Mouse (Mus musculus): ENCODE results near the gene Npc1l1. TPM values are rescaled to one million over a fixed set of nuclear protein-coding genes. Genes with fewer than 3 reads are reported as not detected.
"Not testable (repeated sequence)": the region's sequence is repeated elsewhere in the genome, so short reads cannot be mapped to it uniquely, and the experiment has no call there.

Gene Npc1l1
- polyA plus RNA-seq, 1 experiment from 2014 or later = 0.11 TPM

DNA sequence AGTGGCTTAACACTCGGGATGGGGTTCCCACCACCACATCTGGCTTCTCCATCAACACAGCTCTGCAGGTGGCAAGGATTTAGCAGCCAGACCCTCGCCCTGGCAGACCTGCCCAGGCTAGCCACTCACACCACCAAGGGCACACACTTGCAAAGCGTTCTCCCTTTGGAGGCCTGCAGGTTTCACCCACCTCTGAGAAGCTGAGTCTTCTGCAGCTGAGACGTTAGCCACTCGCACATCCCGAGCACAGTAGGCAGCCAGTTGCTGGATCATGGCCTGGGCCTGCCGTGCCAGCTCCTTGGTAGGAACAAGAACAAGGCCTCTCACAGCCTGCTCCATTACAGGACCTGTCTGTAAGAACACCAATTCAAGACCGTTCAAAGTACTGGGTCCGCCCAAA is 36.7 kb upstream of the Npc1l1 start:
- DNase-seq (ENCODE audit: low spot score) = no peak
- peaks cover 37% of the 10 kb centered on the region for H3K36me3 ChIP-seq (ENCODE audit: insufficient read depth, low read length)
- TF ChIP-seq CTCF (IDR thresholded peaks at IDR 0.05; ENCODE audit: low read depth) = no peak

DNA sequence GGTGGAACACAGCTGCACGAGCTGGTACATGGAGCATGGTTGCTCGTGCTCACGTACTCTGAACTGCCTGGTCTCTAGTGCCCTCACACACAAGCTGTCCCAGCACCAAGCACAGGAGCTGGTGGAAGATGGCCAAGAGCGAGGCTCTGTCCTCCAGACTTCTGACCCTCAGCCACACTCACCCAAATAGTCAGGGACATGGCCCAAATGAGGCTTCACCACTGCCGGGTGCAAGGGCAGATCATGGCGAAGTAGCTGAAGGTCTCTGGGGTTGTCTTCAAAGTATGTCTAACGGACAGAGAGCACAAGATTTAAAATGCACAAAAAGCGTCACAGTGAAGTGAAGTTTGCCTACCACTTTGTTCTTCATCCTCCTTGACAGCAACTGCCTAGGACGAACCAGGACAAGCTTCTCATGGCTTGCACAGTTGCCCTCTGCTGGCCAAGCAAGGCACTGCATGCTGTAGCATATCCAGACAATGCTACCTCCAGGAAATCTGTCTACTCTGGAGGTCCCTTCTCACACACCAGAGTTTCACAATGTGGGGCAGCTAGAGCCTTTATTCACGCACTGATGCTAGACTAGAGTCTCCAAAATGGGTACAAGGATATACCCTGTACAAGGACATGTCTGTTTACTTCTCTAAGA is 31.6 kb upstream of the Npc1l1 start:
- Histone ChIP-seq H3K4me2 (ENCODE audit: low read length) (no peak overlapping the region), H3K4me1 (replicated peaks; ENCODE audit: insufficient read depth, low read length) (peaks cover 3% of the 10 kb centered on the region), H3K9me3 (replicated peaks; ENCODE audit: low read length) (no peaks in the 10 kb centered on the region), H3K27ac (no peak overlapping the region), H3K36me3 (ENCODE audit: insufficient read depth, low read length) (peaks cover 60% of the 10 kb centered on the region), H3K4me3 (replicated peaks; ENCODE audit: low read depth, low read length) (no peak overlapping the region), H3K9ac (ENCODE audit: low read depth, low read length) (no peak overlapping the region), H3K27me3 (ENCODE audit: insufficient read depth, low read length) (no peaks in the 10 kb centered on the region)
- 81% methylated on average over 10 of the region's 10 CpGs for WGBS
- ATAC-seq (replicated peaks; ENCODE audit: low FRiP score, low read depth) (no peak; the same call in 1 of the 2 replicates), DNase-seq (ENCODE audit: low spot score) (peak; percentile 78)
- peak; percentile 95 for TF ChIP-seq CTCF (IDR thresholded peaks at IDR 0.05; ENCODE audit: low read depth)

More for the DNA sequence above, 36.7 kb upstream of the Npc1l1 start:
- 64% methylated on average over 9 of the region's 9 CpGs for WGBS
- H3K4me1 ChIP-seq (replicated peaks; ENCODE audit: insufficient read depth, low read length) = peaks cover 8% of the 10 kb centered on the region
- no peaks in the 10 kb centered on the region for H3K27me3 ChIP-seq (ENCODE audit: insufficient read depth, low read length)
- H3K9ac ChIP-seq (ENCODE audit: low read depth, low read length) = peak overlapping the region; percentile 91
- H3K9me3 ChIP-seq (replicated peaks; ENCODE audit: low read length) = no peaks in the 10 kb centered on the region
- no peak for ATAC-seq (replicated peaks; ENCODE audit: low FRiP score, low read depth)
- H3K4me2 ChIP-seq (ENCODE audit: low read length) = peak overlapping the region; percentile 91
- H3K27ac ChIP-seq = 0 out of 2 replicates have a peak overlapping the region, but pooled peaks have one; percentile 92
- peak overlapping the region; percentile 98 for H3K4me3 ChIP-seq (replicated peaks; ENCODE audit: low read depth, low read length)

DNA sequence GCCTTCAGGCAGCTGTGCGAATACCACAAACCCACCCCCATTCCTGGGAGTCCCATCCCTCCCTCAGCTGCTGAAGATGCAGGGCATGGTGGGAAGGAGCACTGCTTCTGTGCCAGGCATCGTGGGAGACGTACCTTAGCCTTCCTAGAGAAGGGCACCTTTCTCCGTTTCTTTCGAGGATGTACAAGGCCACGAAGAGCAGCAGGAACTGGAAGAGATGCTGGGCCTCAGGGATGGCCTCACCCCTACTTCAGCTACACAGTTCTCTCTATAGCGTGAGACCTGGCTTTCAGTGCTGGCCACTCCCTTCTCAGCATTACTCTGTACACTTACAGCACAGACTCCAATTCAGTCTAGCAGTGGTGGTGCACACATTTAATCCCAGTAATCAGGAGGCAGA is 29.5 kb upstream of the Npc1l1 start:
- WGBS = 90% methylated on average over 7 of the region's 7 CpGs
- TF ChIP-seq CTCF (IDR thresholded peaks at IDR 0.05; ENCODE audit: low read depth) = no peak
- peaks cover 45% of the 10 kb centered on the region for H3K36me3 ChIP-seq (ENCODE audit: insufficient read depth, low read length)
- no peaks in the 10 kb centered on the region for H3K9me3 ChIP-seq (replicated peaks; ENCODE audit: low read length)
- no peak overlapping the region for H3K27ac ChIP-seq
- ATAC-seq (replicated peaks; ENCODE audit: low FRiP score, low read depth) = no peak
- no peak for DNase-seq (ENCODE audit: low spot score)
- no peaks in the 10 kb centered on the region for H3K27me3 ChIP-seq (ENCODE audit: insufficient read depth, low read length)
- H3K4me1 ChIP-seq (replicated peaks; ENCODE audit: insufficient read depth, low read length) = no peaks in the 10 kb centered on the region
- no peak overlapping the region for H3K4me2 ChIP-seq (ENCODE audit: low read length)
- H3K9ac ChIP-seq (ENCODE audit: low read depth, low read length) = no peak overlapping the region
- H3K4me3 ChIP-seq (replicated peaks; ENCODE audit: low read depth, low read length) = no peak overlapping the region

DNA sequence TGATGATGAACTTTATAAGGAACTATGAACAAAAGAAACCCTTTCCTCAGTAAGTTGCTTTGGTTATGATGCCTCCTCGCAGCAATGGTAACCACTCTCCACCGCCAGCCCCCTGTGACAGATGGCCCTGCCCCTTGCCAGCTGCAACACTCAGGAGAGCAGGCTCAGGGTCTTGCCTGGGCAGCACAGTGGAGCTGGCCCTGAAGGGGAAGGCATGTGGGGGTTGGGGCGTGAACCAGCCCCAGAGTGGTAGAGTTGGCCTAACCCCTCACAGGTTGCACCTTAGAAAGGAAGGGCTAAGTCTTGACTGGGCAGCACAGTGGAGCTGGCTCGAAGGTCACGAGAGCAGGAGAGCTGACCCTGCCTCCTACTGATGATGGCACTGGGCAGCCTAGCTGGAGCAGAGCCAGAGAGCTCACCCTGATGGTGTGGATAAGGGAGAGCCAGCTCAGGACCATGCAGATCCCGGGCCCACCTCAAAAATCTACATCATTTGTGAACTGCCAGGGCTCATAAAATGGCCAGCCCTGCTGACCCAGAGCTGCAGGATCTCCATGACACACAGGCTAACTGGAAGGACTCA is 26.6 kb upstream of the Npc1l1 start:
- Histone ChIP-seq H3K9ac (ENCODE audit: low read depth, low read length) (no peak overlapping the region), H3K4me1 (replicated peaks; ENCODE audit: insufficient read depth, low read length) (no peaks in the 10 kb centered on the region), H3K4me2 (ENCODE audit: low read length) (no peak overlapping the region), H3K27me3 (ENCODE audit: insufficient read depth, low read length) (no peaks in the 10 kb centered on the region), H3K9me3 (replicated peaks; ENCODE audit: low read length) (no peaks in the 10 kb centered on the region), H3K27ac (no peak overlapping the region), H3K4me3 (replicated peaks; ENCODE audit: low read depth, low read length) (no peak overlapping the region), H3K36me3 (ENCODE audit: insufficient read depth, low read length) (peaks cover 34% of the 10 kb centered on the region)
- 70% methylated on average over 6 of the region's 6 CpGs for WGBS
- no peak for DNase-seq (ENCODE audit: low spot score)
- ATAC-seq (replicated peaks; ENCODE audit: low FRiP score, low read depth) = peak; percentile 53; the same call in 1 of the 2 replicates
- no peak for TF ChIP-seq CTCF (IDR thresholded peaks at IDR 0.05; ENCODE audit: low read depth)

DNA sequence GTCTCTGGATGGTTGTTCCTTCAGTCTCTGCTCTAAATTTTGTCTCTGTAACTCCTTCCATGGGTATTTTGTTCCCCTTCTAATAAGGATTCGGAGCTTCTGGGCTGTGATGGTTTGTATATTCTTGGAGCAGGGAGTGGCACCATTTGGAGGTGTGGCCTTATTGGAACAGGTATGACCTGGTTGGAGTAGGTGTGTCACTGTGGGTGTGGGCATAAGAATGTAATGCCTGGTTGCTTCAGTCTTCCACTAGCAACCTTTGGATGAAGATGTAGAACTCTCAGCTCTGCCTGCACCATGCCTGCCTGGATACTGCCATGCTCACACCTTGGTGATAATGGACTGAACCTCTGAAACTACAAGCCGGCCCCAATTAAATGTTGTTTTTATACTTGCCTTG is 24.7 kb upstream of the Npc1l1 start:
- not testable (repeated sequence) for H3K27me3 ChIP-seq (ENCODE audit: insufficient read depth, low read length); H3K9me3 ChIP-seq (replicated peaks; ENCODE audit: low read length); H3K4me3 ChIP-seq (replicated peaks; ENCODE audit: low read depth, low read length); H3K27ac ChIP-seq; H3K4me1 ChIP-seq (replicated peaks; ENCODE audit: insufficient read depth, low read length); ATAC-seq (replicated peaks; ENCODE audit: low FRiP score, low read depth); H3K9ac ChIP-seq (ENCODE audit: low read depth, low read length); H3K4me2 ChIP-seq (ENCODE audit: low read length); DNase-seq (ENCODE audit: low spot score)
- H3K36me3 ChIP-seq (ENCODE audit: insufficient read depth, low read length) = peaks cover 16% of the 10 kb centered on the region
- 88% methylated on average over 2 of the region's 2 CpGs for WGBS

DNA sequence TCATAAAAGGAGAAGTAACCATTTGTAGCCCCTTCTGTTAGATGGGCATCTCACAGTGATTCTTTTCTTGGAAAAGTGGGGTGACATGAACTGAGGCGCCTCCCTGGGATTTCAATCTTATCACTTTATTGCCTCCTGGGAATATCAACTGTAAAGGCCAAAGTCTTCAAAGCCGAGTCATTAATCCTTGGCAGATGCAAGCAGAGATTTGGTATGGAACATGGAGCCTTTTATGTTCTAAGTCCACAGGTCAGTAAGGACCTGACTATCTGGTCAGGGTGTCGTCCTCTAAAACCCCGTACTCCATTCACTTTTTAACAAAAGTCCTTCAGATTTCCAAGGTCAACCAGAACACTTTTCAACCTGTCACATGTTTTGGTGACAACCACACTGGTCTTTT is 22.9 kb upstream of the Npc1l1 start:
- H3K27me3 ChIP-seq (ENCODE audit: insufficient read depth, low read length) = no peaks in the 10 kb centered on the region
- TF ChIP-seq CTCF (IDR thresholded peaks at IDR 0.05; ENCODE audit: low read depth) = no peak
- H3K9me3 ChIP-seq (replicated peaks; ENCODE audit: low read length) = no peaks in the 10 kb centered on the region
- H3K4me3 ChIP-seq (replicated peaks; ENCODE audit: low read depth, low read length) = no peak overlapping the region
- H3K27ac ChIP-seq = no peak overlapping the region
- no peaks in the 10 kb centered on the region for H3K4me1 ChIP-seq (replicated peaks; ENCODE audit: insufficient read depth, low read length)
- H3K36me3 ChIP-seq (ENCODE audit: insufficient read depth, low read length) = no peaks in the 10 kb centered on the region
- 91% methylated on average over 4 of the region's 4 CpGs for WGBS
- no peak overlapping the region for H3K9ac ChIP-seq (ENCODE audit: low read depth, low read length)
- H3K4me2 ChIP-seq (ENCODE audit: low read length) = no peak overlapping the region
- DNase-seq (ENCODE audit: low spot score) (no peak), ATAC-seq (replicated peaks; ENCODE audit: low FRiP score, low read depth) (no peak)
